Mouse (Mus musculus) ES-E14 (cell line): ENCODE measurements around the gene Zfp810. TPM values are rescaled to one million over a fixed set of nuclear protein-coding genes. Genes with fewer than 3 reads are reported as not detected.

Source experiments
- DNase-seq: peaks from one replicate; pipeline ENCODE4 v3.0.0-alpha.2; 2013; ENCODE audit warnings: low read depth, low spot score
- H3K27ac ChIP-seq: 2 replicates; pipeline ENCODE4 v1.5.1; 2012; ENCODE audit warnings: low read depth, mild to moderate bottlenecking, low read length, moderate library complexity, mixed read lengths; ENCODE audit not compliant: poor library complexity, insufficient read depth, severe bottlenecking
- H3K36me3 ChIP-seq: 2 replicates; pipeline ENCODE4 v1.6.1; 2012; ENCODE audit warnings: mild to moderate bottlenecking, low read length, moderate library complexity, mixed read lengths; ENCODE audit not compliant: control insufficient read depth, poor library complexity, insufficient read depth, severe bottlenecking
- H3K4me1 ChIP-seq, 2 experiments: fragments of 150-350 bp in 1 of 2; sonication (generic) in 1 of 2; 2 replicates each; pipeline ENCODE4 v1.6.1; 2012; ENCODE audit warnings: low read length in 2 of 2, mild to moderate bottlenecking in 1 of 2, mixed read lengths in 1 of 2; ENCODE audit not compliant: control insufficient read depth in 2 of 2, insufficient read depth in 2 of 2, poor library complexity in 1 of 2
- H3K4me3 ChIP-seq, 2 experiments: fragments of 150-350 bp in 1 of 2; sonication (generic) in 1 of 2; 2 replicates each; pipeline ENCODE4 v1.5.1; 2012; ENCODE audit warnings: low read length in 2 of 2, low read depth in 1 of 2, mild to moderate bottlenecking in 1 of 2, mixed read lengths in 1 of 2; ENCODE audit not compliant: insufficient read depth in 1 of 2, poor library complexity in 1 of 2, severe bottlenecking in 1 of 2
- H3K9ac ChIP-seq: 2 replicates; pipeline ENCODE4 v1.6.1; 2012; ENCODE audit warnings: low read depth, mild to moderate bottlenecking, low read length, mixed read lengths; ENCODE audit not compliant: poor library complexity, insufficient read depth, severe bottlenecking
- H3K9me3 ChIP-seq: fragments of 150-350 bp; sonication (generic); 2 replicates; pipeline ENCODE4 v1.6.1; 2012; ENCODE audit warnings: low read depth, mild to moderate bottlenecking, low read length; ENCODE audit not compliant: control insufficient read depth, insufficient read depth
- CHD2 ChIP-seq: IDR thresholded peaks from 2 replicates; pipeline ENCODE4 v1.6.1; 2014; ENCODE audit warnings: mild to moderate bottlenecking, low read depth, low read length, inconsistent platforms
- HCFC1 ChIP-seq: IDR thresholded peaks from 2 replicates; pipeline ENCODE4 v1.6.1; 2012; ENCODE audit warnings: low read length, inconsistent platforms, borderline replicate concordance; ENCODE audit not compliant: insufficient read depth
- MAFK ChIP-seq: IDR thresholded peaks from 2 replicates; pipeline ENCODE4 v1.6.1; 2014; ENCODE audit warnings: mild to moderate bottlenecking, low read depth, low read length, inconsistent platforms; ENCODE audit not compliant: insufficient read depth
- ZC3H11A ChIP-seq: IDR thresholded peaks from 2 replicates; pipeline ENCODE4 v1.6.1; 2012; ENCODE audit warnings: low read depth, mild to moderate bottlenecking, inconsistent platforms, low read length, borderline replicate concordance
- ZNF384 ChIP-seq: IDR thresholded peaks from 2 replicates; pipeline ENCODE4 v1.6.1; 2012; ENCODE audit warnings: low read depth, low read length, inconsistent platforms
- in situ Hi-C, 2 experiments: fragments of 600-800 bp; cut with MboI; formaldehyde crosslinking; loops; one replicate each; pipeline ENCODE4 v1.15.1; 2025; ENCODE audit warnings: low sequenced_read_pairs in 2 of 2, inconsistent platforms in 1 of 2; ENCODE audit not compliant: unreplicated experiment in 2 of 2
- total RNA-seq: library from RNA; depleted of rRNA; stranded (reverse); fragments of 300-350 nt; gene quantifications from 2 replicates; pipeline ENCODE4 v1.2.3, GENCODE M21; 2012

Zfp810 gene
- total RNA-seq, 1 experiment, result 7.8 TPM

DNA sequence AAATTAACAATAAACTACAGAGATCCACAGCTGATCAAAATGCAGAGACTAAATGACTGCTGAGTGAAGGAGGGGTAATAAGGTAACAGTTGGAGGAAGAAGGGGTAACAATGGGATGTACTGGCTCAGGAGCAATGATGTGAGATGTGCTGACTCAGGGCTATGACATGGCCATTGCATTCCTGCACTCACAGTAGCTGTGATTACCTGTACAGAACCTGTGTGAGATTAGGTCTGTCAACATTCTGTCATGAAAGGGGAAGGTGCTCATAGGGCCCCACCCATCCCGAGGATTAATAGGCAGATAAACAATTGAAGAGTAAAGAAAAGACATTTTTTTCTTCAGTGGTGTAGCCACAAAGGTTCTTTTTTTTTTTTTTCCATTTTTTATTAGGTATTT lies 32.9 kb upstream of the Zfp810 start:
- in situ Hi-C loops, result no loop called here
- H3K27ac ChIP-seq, result no peak overlapping the region
- peaks cover 37% of the 10 kb centered on the region for H3K36me3 ChIP-seq

DNA sequence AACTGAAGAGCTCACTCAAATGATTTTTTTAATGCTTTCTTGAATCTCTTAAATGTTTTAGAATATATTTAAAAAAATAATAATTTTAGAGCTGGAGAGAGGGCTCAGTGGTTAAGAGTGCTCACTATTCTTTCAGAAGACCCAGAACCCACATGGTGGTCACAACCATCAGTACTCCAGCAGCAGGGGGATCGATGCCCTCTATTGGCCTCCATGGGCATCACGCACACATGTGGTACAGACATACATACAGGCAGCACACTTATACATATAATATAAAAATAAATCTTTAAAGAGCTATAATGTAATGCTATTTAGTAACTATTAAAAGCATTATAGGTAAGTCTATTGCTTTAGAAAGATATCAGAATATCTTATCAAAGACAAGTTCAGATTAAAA lies 29.8 kb upstream of the Zfp810 start:
- Histone ChIP-seq H3K4me1 (no peaks in the 10 kb centered on the region), H3K36me3 (peaks cover 40% of the 10 kb centered on the region)
- in situ Hi-C loops, result no loop called here

More for the DNA sequence above, 32.9 kb upstream of the Zfp810 start:
- TF ChIP-seq MAFK, result peak; percentile 68; the same call in 1 of the 2 replicates
- no peak for TF ChIP-seq CHD2
- TF ChIP-seq HCFC1, result no peak
- no peak for TF ChIP-seq ZC3H11A
- TF ChIP-seq ZNF384, result no peak
- no peak overlapping the region for H3K9ac ChIP-seq
- no peak for DNase-seq
- no peaks in the 10 kb centered on the region for H3K9me3 ChIP-seq
- H3K4me3 ChIP-seq, result no peak overlapping the region
- H3K4me1 ChIP-seq, result no peaks in the 10 kb centered on the region

DNA sequence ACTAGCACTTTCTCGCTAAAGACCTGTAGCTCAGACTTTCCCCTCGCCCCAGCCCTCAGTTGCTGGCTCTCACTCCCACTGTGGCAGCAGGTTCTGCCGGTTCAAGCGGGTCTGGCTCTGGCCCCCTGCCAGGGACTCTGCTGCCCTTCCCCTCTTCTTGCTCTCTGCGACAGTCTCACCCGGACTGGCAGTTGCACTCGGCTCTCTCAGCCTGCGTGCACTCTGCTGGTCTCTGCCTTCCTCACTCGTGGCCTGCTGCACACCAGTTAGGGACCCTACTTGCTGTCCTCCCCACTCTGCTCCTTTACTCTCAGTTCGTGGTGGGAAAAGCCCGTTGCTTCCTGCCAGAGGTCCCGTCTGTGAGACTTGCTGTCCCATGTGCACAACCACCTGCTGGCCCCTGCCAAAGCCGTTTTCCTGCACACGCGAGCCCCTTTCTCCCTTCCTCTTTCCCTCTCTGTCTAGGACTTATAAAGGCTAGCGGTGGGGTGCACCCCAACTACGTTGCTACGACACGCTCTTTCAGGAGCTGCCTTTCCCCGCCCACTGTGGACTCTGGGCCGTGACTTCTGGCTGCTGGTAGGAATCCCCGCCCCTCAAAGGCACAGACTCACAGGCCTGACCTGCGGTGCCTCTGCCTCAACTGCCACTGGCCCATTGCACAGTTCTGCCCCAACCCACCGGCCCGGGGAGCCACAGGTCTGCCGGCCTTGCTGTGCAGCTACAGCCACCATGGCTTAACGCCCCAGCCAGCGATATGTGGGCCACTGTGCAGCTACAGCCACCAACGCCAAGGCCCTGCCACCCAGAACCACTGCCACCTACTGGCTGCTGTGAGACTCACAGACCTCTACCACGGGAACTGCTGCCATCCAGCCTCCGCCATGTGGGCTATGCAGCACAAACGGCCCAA lies 20.3 kb upstream of the Zfp810 start:
- peak overlapping the region; percentile 59 to 63 for H3K4me3 ChIP-seq
- peak overlapping the region; percentile 49 for H3K9ac ChIP-seq
- H3K36me3 ChIP-seq, result peaks cover 7% of the 10 kb centered on the region
- peak; percentile 83 for DNase-seq
- peaks cover 0 to 13% of the 10 kb centered on the region in 2 experiments; a peak in 2 of 4 replicates for H3K4me1 ChIP-seq
- in situ Hi-C loops, result no loop called here
- TF ChIP-seq HCFC1 (peak; percentile 59; the same call in 1 of the 2 replicates), ZC3H11A (peak; percentile 13; the same call in 1 of the 2 replicates), MAFK (no peak)
- H3K9me3 ChIP-seq, result no peaks in the 10 kb centered on the region
- peak overlapping the region; percentile 29 for H3K27ac ChIP-seq

More for the DNA sequence above, 29.8 kb upstream of the Zfp810 start:
- Histone ChIP-seq H3K27ac (no peak overlapping the region), H3K9ac (no peak overlapping the region), H3K4me3 (no peak overlapping the region), H3K9me3 (no peaks in the 10 kb centered on the region)
- TF ChIP-seq HCFC1 (no peak), CHD2 (no peak), ZNF384 (no peak), MAFK (no peak), ZC3H11A (no peak)
- no peak for DNase-seq

DNA sequence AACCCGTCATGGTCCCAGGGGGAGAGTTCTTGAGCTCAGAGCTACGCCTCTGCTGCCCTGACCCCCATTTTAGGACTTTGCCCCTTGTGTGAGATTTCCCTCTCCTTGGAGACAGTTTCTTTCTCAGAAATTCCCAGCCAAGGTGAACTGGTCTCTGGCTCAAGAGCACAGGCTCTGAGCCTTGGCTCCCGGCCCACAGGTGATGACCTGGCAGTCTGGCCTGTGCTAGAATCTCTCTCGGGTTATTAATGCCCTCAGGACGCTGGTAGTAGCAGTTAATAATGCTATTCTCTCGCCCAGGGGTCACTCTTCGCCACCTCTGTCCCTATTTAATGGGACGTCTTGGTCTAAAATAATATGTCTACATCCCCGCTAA lies 19.6 kb upstream of the Zfp810 start:
- Histone ChIP-seq H3K4me1 (peaks cover 0 to 17% of the 10 kb centered on the region in 2 experiments; a peak in 2 of 4 replicates), H3K4me3 (peak overlapping the region; percentile 59 to 63; a peak in 3 of 4 replicates), H3K9ac (peak overlapping the region; percentile 58; the same call in 1 of the 2 replicates), H3K9me3 (no peaks in the 10 kb centered on the region), H3K36me3 (peaks cover 3% of the 10 kb centered on the region; the same call in 1 of the 2 replicates), H3K27ac (peak overlapping the region; percentile 29; the same call in 1 of the 2 replicates)
- in situ Hi-C loops, result no loop called here
- TF ChIP-seq HCFC1 (no peak), ZC3H11A (no peak), ZNF384 (no peak), CHD2 (no peak), MAFK (no peak)
- no peak for DNase-seq
